Mouse (Mus musculus): ENCODE measurements at regions not wholly inside any gene's neighbourhood (a gene's known extent, or its start where the extent isn't known, plus 50 kb on each side); places are given as distances from the start of the nearest gene placed in this dataset.
"Not testable (repeated sequence)": the region's sequence is repeated elsewhere in the genome, so short reads cannot be mapped to it uniquely, and the experiment has no call there.

- DNase-seq, result no peak
Measured at GRCm38 (mm10) chr10:95773425-95773980, 69.2 kb downstream of the Gm33543 start.

- DNase-seq, result no peak
Measured at GRCm38 (mm10) chr10:95772811-95773424, 69.8 kb downstream of the Gm33543 start.

- no peak for DNase-seq
Measured at GRCm38 (mm10) chr10:95768974-95769373, 73.8 kb downstream of the Gm33543 start.

- DNase-seq, result no peak
Measured at GRCm38 (mm10) chr10:95767526-95768161, 75.1 kb downstream of the Gm33543 start.

- no peak for DNase-seq
Measured at GRCm38 (mm10) chr10:95764129-95764528, 78.6 kb downstream of the Gm33543 start.

- DNase-seq, result no peak
Measured at GRCm38 (mm10) chr10:95762632-95763031, 80.1 kb downstream of the Gm33543 start.

GRCm38 (mm10) chr10:95761969-95762368, 80.8 kb downstream of the Gm33543 start:
- no peak for DNase-seq

- DNase-seq, result no peak
Measured at GRCm38 (mm10) chr10:95760121-95760870, 82.4 kb downstream of the Gm33543 start.

GRCm38 (mm10) chr10:95758181-95758580, 84.5 kb downstream of the Gm33543 start:
- DNase-seq, result no peak

- DNase-seq, result no peak
Measured at GRCm38 (mm10) chr10:95755429-95755828, 82.2 kb upstream of the Anapc15-ps start.

GRCm38 (mm10) chr10:95753396-95753905, 80.2 kb upstream of the Anapc15-ps start:
- no peak for DNase-seq

- no peak for DNase-seq
Measured at GRCm38 (mm10) chr10:95748360-95748759, 75.1 kb upstream of the Anapc15-ps start.

GRCm38 (mm10) chr10:95747939-95748338, 74.7 kb upstream of the Anapc15-ps start:
- no peak for DNase-seq

GRCm38 (mm10) chr10:95745834-95746620, 72.8 kb upstream of the Anapc15-ps start:
- no peak for DNase-seq

- DNase-seq, result no peak
Measured at GRCm38 (mm10) chr10:95745254-95745653, 72.0 kb upstream of the Anapc15-ps start.

- DNase-seq, result no peak
Measured at GRCm38 (mm10) chr10:95743627-95744026, 70.4 kb upstream of the Anapc15-ps start.

- no peak for DNase-seq
Measured at GRCm38 (mm10) chr10:95739421-95739820, 66.2 kb upstream of the Anapc15-ps start.

GRCm38 (mm10) chr10:95736743-95737142, 63.5 kb upstream of the Anapc15-ps start:
- not testable (repeated sequence) for DNase-seq

- DNase-seq, result no peak
Measured at GRCm38 (mm10) chr10:95731001-95731400, 57.8 kb upstream of the Anapc15-ps start.

GRCm38 (mm10) chr10:95729890-95730289, 56.6 kb upstream of the Anapc15-ps start:
- DNase-seq, result peak; percentile 79

- no peak for DNase-seq
Measured at GRCm38 (mm10) chr10:95725910-95726309, 52.7 kb upstream of the Anapc15-ps start.

- DNase-seq, result no peak
Measured at GRCm38 (mm10) chr10:95725349-95725748, 52.1 kb upstream of the Anapc15-ps start.
